Mouse (Mus musculus): Measurements from ENCODE around the gene Bricd5.

GRCm38 (mm10) chr17:24442107-24442506 is 31.6 kb upstream of the Bricd5 start:
- TF ChIP-seq EP300 (IDR thresholded peaks at IDR 0.05; ENCODE audit: low read depth) (no peak), CTCF (IDR thresholded peaks at IDR 0.05; ENCODE audit: low read depth) (no peak)
